Mouse (Mus musculus) kidney, adult 2 months (tissue): ENCODE measurements around the gene Gpx3.

Experiments
- CTCF ChIP-seq: fragments of 200-500 bp; conservative IDR thresholded peaks from 2 replicates; pipeline ENCODE4 v1.5.1; 2011; ENCODE audit warnings: low read depth, mild to moderate bottlenecking, control low read depth, low read length, moderate library complexity, mixed read lengths; ENCODE audit not compliant: insufficient read depth, insufficient read length
- POLR2A ChIP-seq: fragments of 200-500 bp; IDR thresholded peaks from one replicate; pipeline ENCODE4 v1.6.1; 2011; ENCODE audit warnings: low read depth, low read length, control low read depth

DNA sequence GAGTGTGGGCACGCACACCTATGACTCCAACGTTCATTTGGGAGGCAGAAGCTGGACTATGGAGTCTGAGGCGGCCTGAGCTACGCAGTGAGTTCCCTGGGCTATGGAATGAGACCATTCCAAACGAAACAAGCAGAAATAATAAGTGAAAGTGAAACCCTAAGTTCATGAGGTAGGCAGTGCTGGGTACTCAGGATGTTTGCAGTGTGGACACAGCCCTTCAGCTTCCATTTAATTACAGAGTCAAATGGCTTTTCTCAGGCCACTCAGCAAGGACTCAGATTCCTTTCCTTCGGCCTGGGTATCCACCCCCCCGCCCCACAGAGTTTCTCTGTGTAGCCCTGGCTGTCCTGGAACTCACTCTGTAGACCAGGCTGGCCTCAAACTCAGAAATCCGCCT lies 27.5 kb downstream of the Gpx3 start:
- no peak for TF ChIP-seq CTCF
- TF ChIP-seq POLR2A: no peak
